Mouse (Mus musculus): ENCODE measurements around the gene Trp53inp2. TPM values are rescaled to one million over a fixed set of nuclear protein-coding genes. Genes with fewer than 3 reads are reported as not detected.

The Trp53inp2 gene
- 116 and 121 TPM in 2 replicates for total RNA-seq (2014; rRNA removed)
- 58.4 and 58.6 TPM in 2 replicates for polyA plus RNA-seq (2015; fragmentation: Nextera tagmentation; extraction: Ambion mirVana)

DNA sequence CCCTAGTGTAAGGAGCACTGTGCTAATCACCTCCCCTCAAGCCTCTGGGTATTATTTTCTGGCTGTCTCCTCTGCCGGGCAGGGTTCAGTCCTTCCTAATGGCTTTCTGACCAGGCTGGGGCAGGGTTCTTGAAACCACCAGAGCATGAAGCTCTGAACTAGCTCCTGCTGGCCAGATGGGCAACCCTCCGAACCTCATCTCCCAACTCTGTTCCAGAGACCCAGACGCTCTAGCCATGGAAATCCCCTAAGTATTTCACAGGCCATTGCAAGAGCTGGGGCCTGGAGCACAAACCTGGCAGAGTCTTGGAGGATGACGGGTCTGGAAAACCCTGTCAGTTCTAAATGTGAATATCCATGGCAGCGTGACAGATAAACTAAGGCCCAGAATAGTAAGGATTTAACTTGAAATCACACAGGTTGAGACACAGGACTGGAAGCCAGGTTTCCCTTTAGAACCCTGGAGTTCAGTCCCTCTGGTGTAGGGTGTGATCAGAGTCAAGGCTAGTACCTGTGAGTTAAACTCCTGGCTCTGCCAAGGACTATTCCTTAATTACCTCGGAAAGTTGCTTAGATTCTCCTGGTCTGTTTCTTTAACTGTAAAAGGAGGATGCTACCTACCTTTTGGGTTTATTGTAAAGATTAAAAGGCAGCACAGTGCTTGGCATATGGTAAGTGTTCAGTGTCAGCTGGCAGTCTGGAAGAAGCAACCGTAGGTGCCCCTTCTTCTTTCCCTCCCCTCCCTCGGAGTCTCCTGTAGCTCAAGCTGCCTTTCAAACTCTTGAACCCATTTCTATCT lies at the start of gene Trp53inp2:
Trp53inp2 (plus strand) TSS at position 799 of the 799 bp plus-strand sequence.
- no peak for TF ChIP-seq CTCF (IDR thresholded peaks at IDR 0.05)
- ATAC-seq (ENCODE audit: low FRiP score) (no peak), DNase-seq (ENCODE audit: low spot score) (no peak)
- 34% methylated on average over 8 of the region's 8 CpGs for WGBS
- Histone ChIP-seq H3K27me3 (ENCODE audit: insufficient read depth, low read length) (no peaks in the 10 kb centered on the region; the same call in 1 of the 2 replicates), H3K4me3 (ENCODE audit: low read depth, low read length) (peak within 1 kb of the TSS; percentile 77), H3K9ac (replicated peaks; ENCODE audit: low read length, poor library complexity, severe bottlenecking) (peak within 1 kb of the TSS; percentile 99), H3K4me1 (ENCODE audit: insufficient read depth, low read length) (peaks cover 12% of the 10 kb centered on the region; the same call in 1 of the 2 replicates), H3K36me3 (ENCODE audit: insufficient read depth, low read length) (0 out of 2 replicates have a peak, but pooled peaks cover 3% of the 10 kb centered on the region), H3K9me3 (ENCODE audit: low read length) (no peaks in the 10 kb centered on the region), H3K4me2 (ENCODE audit: low read depth, low read length, poor library complexity, severe bottlenecking) (peak within 1 kb of the TSS; percentile 63), H3K27ac (ENCODE audit: low read depth, low read length) (peak within 1 kb of the TSS; percentile 100)

DNA sequence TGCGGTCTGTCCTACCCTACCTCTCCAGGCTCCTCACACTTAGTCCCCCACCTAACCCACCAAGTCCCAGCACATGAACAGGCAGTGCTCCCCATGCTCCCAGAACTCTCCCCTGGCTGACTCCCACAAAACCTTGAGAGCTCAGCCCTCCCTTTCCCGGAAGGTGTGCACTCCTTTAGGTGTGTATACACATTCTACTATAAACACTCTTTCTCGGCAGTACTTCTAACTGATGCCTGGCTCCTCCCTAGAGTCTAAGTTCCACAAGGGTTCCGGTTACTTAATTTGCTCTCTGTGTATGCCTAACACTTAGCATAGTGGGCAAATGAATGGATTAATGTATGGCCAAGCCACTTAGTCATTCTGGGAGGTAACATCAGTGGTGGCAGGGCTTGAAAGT lies 49.5 kb upstream of the Trp53inp2 start:
- H3K36me3 ChIP-seq (ENCODE audit: insufficient read depth, low read length): peaks cover 38% of the 10 kb centered on the region

DNA sequence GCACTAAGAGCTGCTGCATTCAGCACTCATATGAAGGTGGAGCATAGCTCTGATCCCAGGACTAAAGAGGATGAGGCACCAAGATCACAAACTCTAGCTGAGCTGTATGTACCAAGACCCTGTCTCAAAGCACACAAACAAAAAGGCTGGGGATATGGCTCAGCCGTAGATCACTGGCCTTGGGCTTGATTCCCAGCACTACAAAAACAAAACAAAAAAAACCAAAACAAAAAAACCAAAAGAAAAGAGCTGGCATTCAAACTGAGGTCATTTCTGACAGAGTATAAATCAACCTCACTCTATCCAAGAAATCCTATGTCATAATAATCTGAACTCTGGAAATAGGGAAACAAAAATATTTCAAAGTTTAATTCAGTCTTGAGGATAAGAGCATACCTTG lies 47.4 kb upstream of the Trp53inp2 start:
- 90% methylated on average over 1 of the region's 1 CpGs for WGBS
- TF ChIP-seq CTCF (IDR thresholded peaks at IDR 0.05): no peak
- Histone ChIP-seq H3K9ac (replicated peaks; ENCODE audit: low read length, poor library complexity, severe bottlenecking) (no peak overlapping the region), H3K4me1 (ENCODE audit: insufficient read depth, low read length) (no peaks in the 10 kb centered on the region), H3K36me3 (ENCODE audit: insufficient read depth, low read length) (peaks cover 29% of the 10 kb centered on the region), H3K27me3 (ENCODE audit: insufficient read depth, low read length) (no peaks in the 10 kb centered on the region), H3K27ac (ENCODE audit: low read depth, low read length) (no peak overlapping the region), H3K4me3 (ENCODE audit: low read depth, low read length) (no peak overlapping the region), H3K9me3 (ENCODE audit: low read length) (no peaks in the 10 kb centered on the region), H3K4me2 (ENCODE audit: low read depth, low read length, poor library complexity, severe bottlenecking) (no peak overlapping the region)
- ATAC-seq (ENCODE audit: low FRiP score) (no peak), DNase-seq (ENCODE audit: low spot score) (no peak)

More for the DNA sequence above, 49.5 kb upstream of the Trp53inp2 start:
- H3K9me3 ChIP-seq (ENCODE audit: low read length): no peaks in the 10 kb centered on the region
- no peak for ATAC-seq (ENCODE audit: low FRiP score)
- H3K4me1 ChIP-seq (ENCODE audit: insufficient read depth, low read length): no peaks in the 10 kb centered on the region
- H3K27me3 ChIP-seq (ENCODE audit: insufficient read depth, low read length): no peaks in the 10 kb centered on the region
- no peak overlapping the region for H3K9ac ChIP-seq (replicated peaks; ENCODE audit: low read length, poor library complexity, severe bottlenecking)
- 94% methylated on average over 4 of the region's 4 CpGs for WGBS
- H3K4me2 ChIP-seq (ENCODE audit: low read depth, low read length, poor library complexity, severe bottlenecking): no peak overlapping the region
- no peak for TF ChIP-seq CTCF (IDR thresholded peaks at IDR 0.05)
- no peak overlapping the region for H3K4me3 ChIP-seq (ENCODE audit: low read depth, low read length)
- no peak overlapping the region for H3K27ac ChIP-seq (ENCODE audit: low read depth, low read length)
- no peak for DNase-seq (ENCODE audit: low spot score)

DNA sequence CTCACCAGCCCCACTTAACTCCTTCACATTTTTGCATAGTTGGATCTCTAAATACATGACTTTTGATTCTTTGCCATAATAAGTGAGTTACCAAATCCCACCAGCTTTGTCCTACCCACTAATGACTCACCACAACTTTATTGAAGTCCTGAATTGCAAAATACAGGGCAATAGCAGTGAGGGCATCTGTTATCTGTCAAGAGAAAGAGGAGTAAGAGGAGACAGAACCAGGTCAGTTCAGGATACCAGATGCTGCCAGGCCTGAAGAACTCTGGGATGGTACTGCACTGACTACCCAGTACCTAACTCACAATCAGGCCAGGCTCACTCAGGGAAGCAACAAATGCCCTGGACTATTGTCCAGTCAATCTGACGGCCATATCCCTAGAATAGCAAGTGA lies 45.6 kb upstream of the Trp53inp2 start:
- WGBS: 92% methylated on average over 1 of the region's 1 CpGs
- no peak for TF ChIP-seq CTCF (IDR thresholded peaks at IDR 0.05)
- H3K9me3 ChIP-seq (ENCODE audit: low read length): no peaks in the 10 kb centered on the region
- H3K4me3 ChIP-seq (ENCODE audit: low read depth, low read length): no peak overlapping the region
- H3K4me1 ChIP-seq (ENCODE audit: insufficient read depth, low read length): no peaks in the 10 kb centered on the region
- no peak overlapping the region for H3K27ac ChIP-seq (ENCODE audit: low read depth, low read length)
- no peak overlapping the region for H3K9ac ChIP-seq (replicated peaks; ENCODE audit: low read length, poor library complexity, severe bottlenecking)
- H3K4me2 ChIP-seq (ENCODE audit: low read depth, low read length, poor library complexity, severe bottlenecking): no peak overlapping the region
- H3K36me3 ChIP-seq (ENCODE audit: insufficient read depth, low read length): peaks cover 29% of the 10 kb centered on the region
- no peaks in the 10 kb centered on the region for H3K27me3 ChIP-seq (ENCODE audit: insufficient read depth, low read length)
- ATAC-seq (ENCODE audit: low FRiP score) (no peak), DNase-seq (ENCODE audit: low spot score) (no peak)

DNA sequence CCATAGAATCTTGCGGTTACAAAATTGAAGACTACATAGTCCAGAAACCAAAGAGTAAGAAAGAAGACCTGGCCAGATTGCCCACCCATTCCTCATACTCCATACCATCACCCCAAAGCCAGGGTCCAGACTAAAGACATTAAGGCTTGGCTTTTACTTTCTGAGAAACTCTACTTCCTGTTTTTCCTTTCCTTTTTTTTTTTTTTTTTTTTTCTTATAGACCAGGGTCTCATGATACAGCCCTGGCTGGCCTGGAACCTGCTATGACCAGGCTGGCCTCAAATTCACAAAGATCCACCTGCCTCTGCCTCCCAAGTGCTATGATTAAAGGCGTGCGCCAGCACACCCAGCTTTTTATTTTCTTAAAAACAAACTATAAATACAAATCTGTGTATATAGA lies 44.6 kb upstream of the Trp53inp2 start:
- H3K27me3 ChIP-seq (ENCODE audit: insufficient read depth, low read length): no peaks in the 10 kb centered on the region
- 97% methylated on average over 3 of the region's 3 CpGs for WGBS

DNA sequence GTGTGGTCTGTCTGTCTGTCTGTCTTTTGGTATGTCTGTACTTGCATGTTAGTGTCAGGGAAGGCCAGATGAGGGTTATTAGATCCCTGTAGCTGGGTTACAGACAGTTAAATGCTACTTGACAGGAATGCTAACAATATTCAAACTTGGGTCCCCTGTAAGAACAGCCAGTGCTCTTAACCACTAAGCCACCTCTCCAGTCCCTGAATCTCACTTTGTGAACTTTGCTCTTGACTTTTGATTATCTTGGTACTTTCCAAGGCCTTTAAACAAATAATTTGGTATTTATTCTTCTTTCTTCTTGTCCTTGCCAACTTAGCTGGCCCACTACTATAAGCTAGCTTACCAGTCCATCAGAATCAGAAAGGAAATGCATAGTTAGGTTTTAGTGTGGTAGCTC lies 40.7 kb upstream of the Trp53inp2 start:
- no peak for TF ChIP-seq CTCF (IDR thresholded peaks at IDR 0.05)
- no peaks in the 10 kb centered on the region for H3K9me3 ChIP-seq (ENCODE audit: low read length)
- H3K9ac ChIP-seq (replicated peaks; ENCODE audit: low read length, poor library complexity, severe bottlenecking): no peak overlapping the region
- H3K27me3 ChIP-seq (ENCODE audit: insufficient read depth, low read length): no peaks in the 10 kb centered on the region
- DNase-seq (ENCODE audit: low spot score) (no peak), ATAC-seq (ENCODE audit: low FRiP score) (no peak)
- H3K4me1 ChIP-seq (ENCODE audit: insufficient read depth, low read length): no peaks in the 10 kb centered on the region
- peaks cover 9% of the 10 kb centered on the region; the same call in 1 of the 2 replicates for H3K36me3 ChIP-seq (ENCODE audit: insufficient read depth, low read length)
- no peak overlapping the region for H3K27ac ChIP-seq (ENCODE audit: low read depth, low read length)
- no peak overlapping the region for H3K4me3 ChIP-seq (ENCODE audit: low read depth, low read length)
- no peak overlapping the region for H3K4me2 ChIP-seq (ENCODE audit: low read depth, low read length, poor library complexity, severe bottlenecking)

More for the DNA sequence above, 44.6 kb upstream of the Trp53inp2 start:
- no peak for ATAC-seq (ENCODE audit: low FRiP score)
- Histone ChIP-seq H3K9ac (replicated peaks; ENCODE audit: low read length, poor library complexity, severe bottlenecking) (no peak overlapping the region), H3K4me3 (ENCODE audit: low read depth, low read length) (no peak overlapping the region), H3K36me3 (ENCODE audit: insufficient read depth, low read length) (peaks cover 19% of the 10 kb centered on the region), H3K9me3 (ENCODE audit: low read length) (no peaks in the 10 kb centered on the region), H3K27ac (ENCODE audit: low read depth, low read length) (no peak overlapping the region), H3K4me1 (ENCODE audit: insufficient read depth, low read length) (no peaks in the 10 kb centered on the region), H3K4me2 (ENCODE audit: low read depth, low read length, poor library complexity, severe bottlenecking) (no peak overlapping the region)
- DNase-seq (ENCODE audit: low spot score): no peak
- no peak for TF ChIP-seq CTCF (IDR thresholded peaks at IDR 0.05)
